Mouse (Mus musculus) heart, embryonic 14.5 days (tissue): ENCODE data around the gene Anks1b. TPM values are rescaled to one million over a fixed set of nuclear protein-coding genes. Genes with fewer than 3 reads are reported as not detected.
A peak's percentile ranks its signal among the peaks of the same experiment; 100 is the strongest.

ENCODE experiments used
- ATAC-seq: fragments of 200-750 bp; cut with Nextera tagmentation; 2 replicates; pipeline ENCODE4 v1.8.0; 2017; ENCODE audit warnings: low read depth, moderate TSS enrichment; ENCODE audit not compliant: insufficient number of reproducible peaks, insufficient read depth, low FRiP score
- H3K27ac ChIP-seq, 2 experiments: fragments of 200-500 bp in 1 of 2; fragments of 300-500 bp in 1 of 2; sonication (generic) in 1 of 2; replicated peaks in 1 of 2; 2 replicates each; pipeline ENCODE4 v1.5.1; 2012 to 2014; ENCODE audit warnings: low read depth in 2 of 2, low read length in 2 of 2, control low read depth in 1 of 2, mild to moderate bottlenecking in 1 of 2, mixed read lengths in 1 of 2; ENCODE audit not compliant: control insufficient read depth in 1 of 2, insufficient read depth in 1 of 2
- H3K27me3 ChIP-seq: fragments of 300-500 bp; sonication (generic); 2 replicates; pipeline ENCODE4 v1.6.1; 2014; ENCODE audit warnings: mild to moderate bottlenecking, low read length, control low read depth; ENCODE audit not compliant: control insufficient read depth, insufficient read depth
- H3K36me3 ChIP-seq: fragments of 300-500 bp; sonication (generic); 2 replicates; pipeline ENCODE4 v1.6.1; 2014; ENCODE audit warnings: mild to moderate bottlenecking, control low read depth, low read length, mixed read lengths; ENCODE audit not compliant: control insufficient read depth, insufficient read depth
- H3K4me1 ChIP-seq, 2 experiments: fragments of 200-500 bp in 1 of 2; fragments of 300-500 bp in 1 of 2; sonication (generic) in 1 of 2; 2 replicates each; pipeline ENCODE4 v1.6.1; 2012 to 2014; ENCODE audit warnings: low read length in 2 of 2, control low read depth in 1 of 2, mixed read lengths in 1 of 2; ENCODE audit not compliant: control insufficient read depth in 2 of 2, insufficient read depth in 2 of 2
- H3K4me2 ChIP-seq: fragments of 300-500 bp; sonication (generic); 2 replicates; pipeline ENCODE4 v1.6.1; 2014; ENCODE audit warnings: mild to moderate bottlenecking, low read length
- H3K4me3 ChIP-seq, 2 experiments: fragments of 200-500 bp in 1 of 2; fragments of 300-500 bp in 1 of 2; sonication (generic) in 1 of 2; 2 replicates each; pipeline ENCODE4 v1.5.1; 2012 to 2014; ENCODE audit warnings: low read length in 2 of 2, mild to moderate bottlenecking in 2 of 2, control low read depth in 1 of 2, low read depth in 1 of 2, moderate library complexity in 1 of 2; ENCODE audit not compliant: control insufficient read depth in 1 of 2, insufficient read depth in 1 of 2
- H3K9ac ChIP-seq: fragments of 300-500 bp; sonication (generic); 2 replicates; pipeline ENCODE4 v1.6.1; 2014; ENCODE audit warnings: mild to moderate bottlenecking, low read length
- H3K9me3 ChIP-seq: fragments of 300-500 bp; sonication (generic); 2 replicates; pipeline ENCODE4 v1.6.1; 2016; ENCODE audit warnings: low read length, control low read depth; ENCODE audit not compliant: control insufficient read depth
- WGBS: fragments of 180-500 bp; shearing (Covaris S2); extraction: QIAGEN DNeasy Blood & Tissue Kit; methylation state at CpG from one replicate; pipeline ENCODE4 v1.1.7; 2014; 5-methylcytosine and 5-hydroxymethylcytosine counted together
- polyA plus RNA-seq: library from polyadenylated mRNA; unstranded; fragments of >200 nt; fragmentation: Nextera tagmentation; extraction: Ambion mirVana; gene quantifications from 2 replicates; pipeline ENCODE4 v1.2.1, GENCODE M21; 2014

Anks1b gene
- polyA plus RNA-seq, 1 experiment from 2014 or later: 0.14 TPM

GRCm38 (mm10) chr10:89850951-89851350 is 22.4 kb upstream of the Anks1b start:
- H3K4me1 ChIP-seq: no peaks in the 10 kb centered on the region
- WGBS: 83% methylated on average over 6 of the region's 6 CpGs
- H3K36me3 ChIP-seq: no peaks in the 10 kb centered on the region
- H3K9ac ChIP-seq: no peak overlapping the region
- H3K27me3 ChIP-seq: no peaks in the 10 kb centered on the region
- peaks cover 2% of the 10 kb centered on the region; the same call in 1 of the 2 replicates for H3K9me3 ChIP-seq
- ATAC-seq: no peak
- no peak overlapping the region for H3K27ac ChIP-seq
- no peak overlapping the region for H3K4me3 ChIP-seq
- no peak overlapping the region for H3K4me2 ChIP-seq

GRCm38 (mm10) chr10:89855251-89855875 is 17.9 kb upstream of the Anks1b start:
- Histone ChIP-seq H3K4me1 (no peaks in the 10 kb centered on the region), H3K4me2 (no peak overlapping the region), H3K36me3 (no peaks in the 10 kb centered on the region), H3K9me3 (no peaks in the 10 kb centered on the region), H3K9ac (no peak overlapping the region), H3K4me3 (no peak overlapping the region), H3K27me3 (no peaks in the 10 kb centered on the region), H3K27ac (no peak overlapping the region)
- WGBS: 80% methylated on average over 5 of the region's 5 CpGs
- no peak for ATAC-seq

- WGBS: 90% methylated on average over 7 of the region's 7 CpGs
Observed at GRCm38 (mm10) chr10:89856286-89856685, 17.0 kb upstream of the Anks1b start.

GRCm38 (mm10) chr10:89868211-89868610 is 5.1 kb upstream of the Anks1b start:
- Histone ChIP-seq H3K9ac (no peak overlapping the region), H3K9me3 (no peaks in the 10 kb centered on the region), H3K4me2 (no peak overlapping the region), H3K4me3 (no peak overlapping the region), H3K27ac (no peak overlapping the region), H3K36me3 (no peaks in the 10 kb centered on the region), H3K27me3 (peaks cover 15% of the 10 kb centered on the region), H3K4me1 (peaks cover 0 to under 1% of the 10 kb centered on the region in 2 experiments; a peak in 3 of 4 replicates)
- WGBS: 71% methylated on average over 4 of the region's 4 CpGs
- no peak for ATAC-seq

More at GRCm38 (mm10) chr10:89856286-89856685, 17.0 kb upstream of the Anks1b start:
- no peak for ATAC-seq
- Histone ChIP-seq H3K27ac (no peak overlapping the region), H3K36me3 (no peaks in the 10 kb centered on the region), H3K9ac (no peak overlapping the region), H3K4me2 (no peak overlapping the region), H3K9me3 (no peaks in the 10 kb centered on the region), H3K4me3 (no peak overlapping the region), H3K4me1 (no peaks in the 10 kb centered on the region), H3K27me3 (no peaks in the 10 kb centered on the region)

GRCm38 (mm10) chr10:89868836-89869235 is 4.5 kb upstream of the Anks1b start:
- Histone ChIP-seq H3K9me3 (no peaks in the 10 kb centered on the region), H3K4me3 (no peak overlapping the region), H3K4me2 (no peak overlapping the region), H3K27me3 (peaks cover 21% of the 10 kb centered on the region), H3K4me1 (peaks cover 3 to 7% of the 10 kb centered on the region in 2 experiments; a peak in 3 of 4 replicates), H3K36me3 (no peaks in the 10 kb centered on the region), H3K9ac (no peak overlapping the region), H3K27ac (no peak overlapping the region)
- no peak for ATAC-seq
- 76% methylated on average over 3 of the region's 3 CpGs for WGBS

- ATAC-seq: no peak
- under 1% methylated on average over 25 of the region's 56 CpGs for WGBS
- Histone ChIP-seq H3K4me1 (peaks cover 3 to 10% of the 10 kb centered on the region in 2 experiments; a peak in 3 of 4 replicates), H3K27me3 (peaks cover 27% of the 10 kb centered on the region), H3K9me3 (no peaks in the 10 kb centered on the region), H3K9ac (peak overlapping the region; percentile 56), H3K36me3 (no peaks in the 10 kb centered on the region), H3K27ac (no peak overlapping the region), H3K4me2 (peak overlapping the region; percentile 99), H3K4me3 (peak overlapping the region; percentile 58 to 60)
Observed at GRCm38 (mm10) chr10:89872501-89873145, 686 bp upstream of the Anks1b start.

- WGBS: 15% methylated on average over 8 of the region's 8 CpGs
- Histone ChIP-seq H3K4me3 (peak overlapping the region; percentile 15 to 58; a peak in 3 of 4 replicates), H3K9me3 (no peaks in the 10 kb centered on the region), H3K9ac (0 out of 2 replicates have a peak overlapping the region, but pooled peaks have one; percentile 56), H3K27me3 (peaks cover 27% of the 10 kb centered on the region), H3K36me3 (no peaks in the 10 kb centered on the region), H3K4me2 (peak overlapping the region; percentile 99), H3K27ac (no peak overlapping the region), H3K4me1 (peaks cover 3 to 10% of the 10 kb centered on the region in 2 experiments; a peak in 3 of 4 replicates)
- no peak for ATAC-seq
Observed at GRCm38 (mm10) chr10:89874036-89874435, 727 bp downstream of the Anks1b start.
